Mouse (Mus musculus) cerebellum, adult 9-11 months (tissue): ENCODE measurements at regions not wholly inside any gene's neighbourhood (a gene's known extent, or its start where the extent isn't known, plus 50 kb on each side); places are given as distances from the start of the nearest gene placed in this dataset.

ENCODE experiments used
- DNase-seq: peaks from one replicate; pipeline ENCODE4 v3.0.0; 2022

DNA sequence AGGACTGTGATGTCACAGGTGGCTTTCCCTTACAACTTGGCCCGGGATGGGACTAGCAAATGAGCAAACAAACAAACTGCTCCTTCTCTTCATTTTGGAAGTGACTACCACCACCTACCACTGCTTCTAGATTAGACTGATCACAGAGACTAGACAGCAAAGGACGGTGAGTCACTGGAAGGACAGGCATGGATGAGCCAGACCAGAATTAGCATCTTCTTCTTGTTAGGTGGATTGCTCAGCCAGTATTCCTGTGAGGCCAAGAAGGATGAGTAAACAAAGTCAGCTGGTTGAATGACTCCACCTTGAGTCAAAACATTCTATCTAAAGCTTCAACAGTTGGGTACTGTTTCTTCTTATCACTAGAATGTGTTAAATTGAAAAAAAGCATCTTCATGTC is 385.1 kb upstream of the Mon1b start:
- no peak for DNase-seq

GRCm38 (mm10) chr8:113254076-113254475 is 381.3 kb upstream of the Mon1b start:
- no peak for DNase-seq

GRCm38 (mm10) chr8:113259477-113259876 is 375.9 kb upstream of the Mon1b start:
- DNase-seq: no peak

- no peak for DNase-seq
Observed at GRCm38 (mm10) chr8:113263296-113263695, 372.1 kb upstream of the Mon1b start.

DNA sequence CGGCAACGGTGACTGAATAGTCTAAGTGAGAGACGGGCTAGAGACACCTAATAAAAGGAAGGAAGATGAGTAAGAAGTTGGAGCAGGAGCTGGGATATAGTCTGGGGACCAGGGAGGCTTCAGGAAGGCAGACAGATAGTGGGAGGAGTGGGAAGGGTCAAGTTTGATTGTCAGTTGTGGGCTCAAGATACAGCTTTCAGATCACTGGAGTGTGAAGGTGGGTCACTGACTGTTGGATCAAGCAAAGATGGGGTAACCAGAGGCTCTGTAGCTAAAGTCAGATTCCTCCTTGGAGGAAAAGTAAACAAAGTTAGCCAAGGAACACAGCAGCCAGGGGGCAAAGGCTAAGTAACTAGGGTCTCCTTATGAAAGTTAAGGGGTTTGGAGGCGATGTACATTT is 364.1 kb upstream of the Mon1b start:
- DNase-seq: no peak

DNA sequence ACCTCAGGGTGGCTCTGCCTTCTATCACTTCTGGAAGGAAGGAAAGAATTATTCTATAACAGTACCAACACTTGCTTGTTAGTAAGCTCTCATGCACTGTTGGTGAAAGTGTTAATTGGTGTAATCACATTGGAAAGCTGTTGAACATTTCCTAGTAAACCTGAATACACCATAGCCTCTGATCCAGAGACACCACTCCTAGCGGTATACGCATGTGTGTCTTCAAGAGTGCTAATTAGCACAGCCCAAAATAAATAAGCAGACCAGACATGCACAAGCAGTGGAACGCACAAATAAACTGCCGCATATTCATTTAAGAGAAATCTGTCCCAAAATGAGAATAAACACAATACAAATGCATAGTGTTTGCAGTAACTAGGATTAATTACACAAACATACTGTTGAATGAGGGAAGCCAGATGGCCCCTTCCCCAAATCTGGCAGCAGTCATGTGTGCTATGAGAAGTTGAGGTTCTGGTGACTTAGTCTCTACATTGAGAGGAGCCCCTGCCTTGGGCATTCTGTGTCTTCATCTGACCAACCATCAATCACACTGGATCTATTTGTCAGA is 335.0 kb upstream of the Mon1b start:
- DNase-seq: no peak

- DNase-seq: no peak
Observed at GRCm38 (mm10) chr8:113303426-113303825, 332.0 kb upstream of the Mon1b start.

GRCm38 (mm10) chr8:113317169-113317568 is 318.2 kb upstream of the Mon1b start:
- no peak for DNase-seq

GRCm38 (mm10) chr8:113331576-113331975 is 303.8 kb upstream of the Mon1b start:
- no peak for DNase-seq

- DNase-seq: no peak
Observed at GRCm38 (mm10) chr8:113341306-113341705, 294.1 kb upstream of the Mon1b start.

DNA sequence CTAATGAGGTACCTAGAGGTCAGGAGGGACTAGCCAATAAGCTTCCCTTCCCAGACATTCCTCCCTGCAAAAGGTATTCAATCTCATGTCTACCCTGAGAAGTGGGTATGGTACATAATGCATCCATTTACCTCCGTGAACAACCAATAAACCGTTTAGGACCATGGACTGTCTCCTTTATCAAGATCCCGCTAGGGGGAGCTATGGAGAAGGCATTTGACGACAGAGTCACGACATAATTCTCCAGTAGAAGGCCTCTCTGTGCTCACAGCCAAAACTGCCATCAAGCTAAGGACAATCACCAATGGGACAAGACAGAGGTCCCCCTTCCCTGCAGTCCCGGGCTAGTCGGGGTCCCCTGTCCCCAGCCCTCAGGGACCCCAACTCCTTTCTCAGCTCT is 273.5 kb upstream of the Mon1b start:
- DNase-seq: no peak

DNA sequence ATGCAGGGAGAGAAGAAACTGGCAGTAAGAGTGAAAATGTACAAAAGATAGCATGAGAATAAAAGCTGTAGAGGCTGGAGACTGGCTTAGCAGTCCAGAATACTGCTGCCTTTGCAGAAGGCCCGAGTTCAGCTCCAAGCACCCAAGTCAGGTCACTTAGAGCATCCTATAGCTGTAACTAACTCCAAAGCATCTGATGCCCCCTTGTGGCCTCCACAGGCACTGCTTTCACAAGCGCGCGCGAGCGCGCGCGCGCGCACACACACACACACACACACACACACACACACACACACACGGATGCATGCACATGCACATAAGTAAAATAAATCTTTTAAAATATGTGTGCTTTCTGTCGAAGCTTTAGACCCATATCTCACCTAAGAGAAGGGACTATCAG is 271.2 kb upstream of the Mon1b start:
- no peak for DNase-seq

DNA sequence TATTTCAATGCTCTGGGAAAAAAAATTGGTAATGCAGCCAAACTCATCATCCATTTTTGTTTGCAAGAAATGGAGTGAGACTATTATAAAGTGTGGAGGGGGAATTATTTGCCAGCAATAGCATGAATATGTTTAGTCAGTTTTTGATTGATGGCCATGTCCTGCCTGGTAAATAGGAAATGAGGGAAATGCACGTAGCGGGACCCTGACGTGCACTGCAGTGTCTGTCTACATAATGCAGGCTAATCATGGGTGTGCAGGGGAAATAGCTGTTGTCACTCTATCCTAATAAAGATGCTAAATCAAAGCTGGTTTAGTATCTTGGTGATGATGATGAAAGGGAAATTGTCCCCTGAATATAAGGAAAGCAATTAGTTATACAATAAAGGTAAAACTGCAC is 251.9 kb upstream of the Mon1b start:
- no peak for DNase-seq

DNA sequence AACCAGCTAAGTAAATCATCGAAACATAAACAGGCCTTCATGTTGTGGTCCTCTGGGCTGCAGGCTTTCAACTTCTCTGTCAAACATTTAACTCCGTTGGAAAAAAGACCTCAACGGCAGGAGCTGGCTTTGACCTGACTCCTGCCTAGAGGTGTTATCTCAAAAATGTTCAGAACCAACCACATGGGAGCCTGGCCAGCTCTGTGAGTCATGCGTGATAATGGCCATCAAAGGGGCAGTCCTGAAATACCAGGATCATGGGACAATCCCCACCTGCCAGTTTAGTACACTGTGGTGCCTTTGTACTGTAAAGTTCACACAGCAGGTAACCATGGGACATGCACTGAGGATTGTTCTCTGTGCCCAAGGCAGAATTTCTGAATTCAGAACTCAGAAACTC is 251.4 kb upstream of the Mon1b start:
- no peak for DNase-seq

DNA sequence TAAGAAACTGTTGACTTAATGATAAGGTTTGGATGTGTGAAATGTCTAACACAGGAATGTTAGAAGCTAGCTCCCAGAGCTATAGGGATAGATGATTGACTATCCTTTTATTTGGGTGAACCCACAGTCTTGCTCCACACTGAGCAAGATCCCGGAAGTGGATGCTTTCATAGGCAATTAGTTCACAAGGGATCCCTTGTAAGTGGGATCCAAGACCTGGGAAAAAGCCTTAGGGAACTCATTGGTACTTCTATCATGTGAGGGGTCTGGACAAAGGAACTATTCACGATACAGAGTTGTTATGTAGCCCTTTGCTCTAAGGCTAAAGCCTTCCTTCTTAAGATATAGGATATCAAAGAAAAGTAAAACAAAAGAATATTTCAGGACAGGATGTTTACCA is 245.9 kb upstream of the Mon1b start:
- DNase-seq: no peak

DNA sequence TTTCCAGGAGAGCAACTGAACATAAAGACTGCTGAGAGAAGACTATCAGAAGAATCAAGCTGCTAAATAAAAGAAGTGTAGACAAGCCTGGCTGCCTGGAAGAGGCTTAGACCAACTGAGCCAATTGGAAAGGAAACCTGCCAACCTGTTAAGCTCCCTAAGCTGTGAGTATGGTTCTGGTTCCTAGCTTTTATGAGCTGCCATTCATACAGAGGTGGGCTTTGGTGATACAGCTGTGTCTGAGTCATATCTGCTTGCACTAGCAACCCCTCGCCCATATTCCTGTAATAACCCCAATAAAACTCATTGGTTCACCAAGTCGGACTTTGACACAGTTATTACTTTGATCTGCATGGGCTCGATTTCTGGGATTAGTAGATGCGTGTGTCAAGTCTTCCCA is 245.3 kb upstream of the Mon1b start:
- DNase-seq: no peak

DNA sequence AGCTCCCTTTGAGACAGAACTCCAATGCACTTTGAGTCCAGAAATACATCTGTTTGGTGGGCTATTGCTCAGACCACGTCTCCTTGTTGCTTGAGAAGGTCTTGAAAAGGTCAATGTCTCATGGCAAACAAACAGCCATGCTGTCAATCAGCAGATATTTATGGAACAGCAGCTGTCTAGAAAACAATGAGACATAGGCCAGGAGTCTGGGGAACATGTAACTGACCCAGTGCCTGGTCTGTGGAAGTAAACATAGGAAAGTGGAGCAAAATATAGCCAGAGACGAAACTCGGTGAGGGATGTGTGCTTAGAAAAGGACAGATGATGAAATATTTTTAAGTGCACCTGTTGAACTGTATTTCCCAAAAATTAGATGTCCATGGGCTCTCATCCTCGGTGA is 241.1 kb upstream of the Mon1b start:
- DNase-seq: no peak

DNA sequence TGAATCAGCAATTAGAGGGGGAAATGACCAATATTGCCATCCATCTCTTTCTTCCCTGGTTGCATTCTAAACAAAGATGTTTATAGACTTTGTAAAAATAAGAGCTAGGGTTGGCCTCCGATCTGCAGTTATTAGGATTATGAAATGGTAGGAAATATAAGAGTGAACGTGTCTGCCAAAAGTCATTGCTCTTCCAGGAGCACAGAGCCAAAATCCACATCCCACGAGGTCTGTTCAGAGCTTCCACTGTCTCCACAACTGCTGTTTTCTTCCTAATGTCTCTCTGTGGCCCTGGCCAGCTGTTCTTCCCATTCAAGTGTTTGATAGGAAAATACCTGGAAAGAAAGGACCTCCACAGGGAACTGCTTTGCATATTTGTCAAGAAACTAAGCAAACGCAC is 230.2 kb upstream of the Mon1b start:
- no peak for DNase-seq

DNA sequence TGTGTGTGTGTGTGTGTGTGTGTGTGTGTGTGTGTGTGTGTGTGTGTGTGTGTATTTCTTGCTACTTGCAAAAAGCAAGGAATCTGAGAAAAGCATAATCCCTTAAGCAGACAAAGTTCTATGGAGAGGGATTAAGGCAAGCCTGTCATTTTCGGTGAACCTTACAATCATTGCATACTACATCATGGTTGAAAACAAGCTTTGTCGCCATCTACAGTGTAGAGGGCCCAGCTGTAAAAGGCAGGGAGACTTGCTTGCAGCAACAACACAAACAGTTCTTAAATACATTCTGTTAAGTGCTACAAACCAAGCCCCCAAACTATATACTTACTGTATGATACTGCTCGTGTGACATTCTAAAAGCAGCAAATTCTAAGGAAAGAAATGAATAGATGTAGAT is 216.0 kb upstream of the Mon1b start:
- no peak for DNase-seq

DNA sequence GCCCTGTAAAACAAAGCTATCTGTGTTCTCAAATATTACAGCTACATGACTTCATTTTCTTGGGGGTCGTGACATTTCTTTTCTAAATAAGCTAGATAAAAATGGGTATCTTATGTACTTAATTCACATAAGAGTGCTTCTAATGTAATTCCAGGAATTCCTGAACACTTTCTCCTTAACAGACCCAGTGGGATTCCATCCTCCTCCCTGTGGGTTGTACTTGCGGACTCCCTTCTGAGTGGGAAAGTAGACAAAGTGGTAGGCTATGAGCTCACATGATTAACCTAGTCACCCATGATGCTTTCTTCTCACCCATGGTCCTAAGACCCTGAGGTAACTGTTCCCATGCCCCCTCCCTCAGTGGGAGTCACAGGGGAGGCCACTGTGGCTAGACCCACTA is 212.7 kb upstream of the Mon1b start:
- no peak for DNase-seq

DNA sequence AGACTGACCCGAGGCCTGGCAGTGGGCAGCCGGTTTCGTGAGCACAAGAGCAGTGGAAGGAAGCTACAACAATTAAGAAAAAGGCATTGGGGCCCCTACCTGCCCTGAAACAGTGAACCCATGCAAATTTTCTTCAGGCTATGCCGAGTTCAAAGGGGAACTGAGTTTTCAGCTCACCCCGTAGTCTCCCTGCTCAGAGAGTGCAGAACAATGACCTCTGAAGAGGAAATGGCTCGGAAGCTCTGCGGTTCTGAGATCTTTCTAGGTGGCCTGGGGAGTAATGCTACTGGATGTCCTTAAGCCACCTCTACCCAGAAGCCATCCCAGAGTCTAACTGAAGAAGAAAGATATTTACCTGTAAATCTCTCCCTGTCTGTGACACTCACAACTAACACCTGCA is 196.3 kb upstream of the Mon1b start:
- no peak for DNase-seq

DNA sequence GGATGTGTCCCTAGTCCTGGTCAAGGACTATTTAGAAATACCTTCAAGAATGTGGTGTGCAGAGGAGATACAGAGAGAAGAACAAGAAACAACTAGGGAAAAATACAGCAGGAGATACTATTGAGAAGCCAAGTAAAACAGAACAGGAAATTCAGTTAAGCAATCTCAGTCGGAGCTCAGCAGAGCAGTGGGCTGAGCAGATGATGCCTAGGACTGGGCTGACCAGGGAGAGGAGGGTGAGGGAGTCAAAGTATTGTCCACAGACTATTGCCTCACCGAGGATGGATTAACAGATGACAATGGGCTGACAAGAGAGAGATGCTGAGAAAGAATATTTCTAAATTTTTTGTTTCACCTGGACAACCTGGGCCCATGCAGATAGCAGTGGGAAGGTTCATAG is 181.4 kb upstream of the Mon1b start:
- no peak for DNase-seq

DNA sequence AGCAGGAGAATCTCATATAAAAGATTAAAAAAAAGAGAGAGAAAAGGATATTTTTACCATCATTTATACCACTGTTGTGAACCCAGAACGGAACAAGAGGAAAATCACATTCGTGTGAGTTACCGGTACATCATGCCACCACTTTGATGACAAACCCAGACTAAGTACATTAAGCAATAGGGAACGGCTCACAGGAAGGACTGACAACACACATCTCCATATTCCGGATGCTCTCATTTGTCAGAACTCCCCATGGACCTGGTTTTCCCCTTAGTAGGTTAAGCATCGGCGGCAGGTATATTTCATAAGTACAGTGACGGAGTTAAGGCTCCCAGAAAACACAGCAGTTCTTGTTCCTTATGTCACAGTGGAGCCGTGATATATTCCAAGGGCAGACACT is 170.8 kb upstream of the Mon1b start:
- no peak for DNase-seq

DNA sequence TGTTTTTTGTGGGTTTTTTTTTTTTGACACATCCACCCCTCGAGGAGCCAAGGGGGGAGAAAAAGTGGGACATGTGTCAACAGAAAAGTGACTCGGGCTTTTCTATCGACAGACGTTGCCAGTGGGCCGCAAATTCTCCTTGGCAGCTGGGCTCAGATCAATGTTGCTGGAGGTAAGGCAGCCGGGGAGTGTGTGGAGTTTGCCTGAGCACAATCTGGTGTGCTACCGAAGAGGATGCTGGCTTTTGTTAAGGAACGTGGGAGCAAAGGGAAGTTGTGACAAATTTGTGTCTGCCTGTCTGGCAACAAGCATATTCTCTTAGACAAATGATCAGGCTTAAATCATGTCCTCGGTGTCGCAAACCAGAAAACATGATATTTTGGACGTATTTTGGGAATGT is 170.2 kb upstream of the Mon1b start:
- no peak for DNase-seq

- no peak for DNase-seq
Observed at GRCm38 (mm10) chr8:113466683-113467082, 168.7 kb upstream of the Mon1b start.
